Mouse (Mus musculus): Measurements from ENCODE around the gene Nceh1.

GRCm38 (mm10) chr3:27195153-27195552, 12.4 kb downstream of the Nceh1 start:
- TF ChIP-seq CTCF (IDR thresholded peaks at IDR 0.05; ENCODE audit: low read depth, low read length): no peak
- TF ChIP-seq GATA1 (IDR thresholded peaks at IDR 0.05; ENCODE audit: borderline replicate concordance, low read length): no peak
- TF ChIP-seq TAL1 (conservative IDR thresholded peaks at IDR 0.05; ENCODE audit: low read depth, low read length): no peak
- TF ChIP-seq POLR2AphosphoS5 (IDR thresholded peaks at IDR 0.05; ENCODE audit: insufficient replicate concordance, low read depth, low read length): no peak

All from G1E (cell line).